Comparison of ENCODE assay signal across 15 mouse cellular contexts in the genomic region with DNA sequence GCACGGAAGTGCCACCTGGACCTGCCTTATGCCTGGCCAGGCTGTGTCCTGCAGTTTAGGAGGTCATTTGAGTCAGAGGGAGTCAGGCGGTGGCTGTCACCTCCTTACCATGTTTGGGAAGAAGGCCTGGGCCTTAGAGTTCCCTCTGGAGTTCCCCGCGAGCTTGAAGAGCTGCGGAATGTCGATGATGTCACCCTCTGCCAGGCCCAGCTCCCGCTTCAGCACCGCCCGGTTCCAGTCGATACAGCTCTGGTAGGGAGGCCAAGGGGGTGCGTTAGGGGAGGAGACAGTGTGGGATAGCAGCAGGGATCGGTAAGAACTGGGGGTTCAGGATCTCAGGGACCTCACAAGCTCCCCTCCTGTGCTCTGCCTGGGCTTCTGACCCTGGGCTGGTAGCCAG. TPM values are rescaled to one million over a fixed set of nuclear protein-coding genes. Genes with fewer than 3 reads are reported as not detected.
DNase-seq lines count a peak whose midpoint lies in the region; ATAC-seq and TF ChIP-seq lines count a peak whose summit lies in the region.
"Had no signal": no experiment of that assay in that cellular context is flagged by ENCODE, and none has a peak within 500 bp of the region (broad histone marks: within the 10 kb centered on the region; RNA-seq: fewer than 3 reads in every experiment).

No protein-coding gene starts in this region.

- 0 out of 2 replicates have a peak overlapping the region, but pooled peaks have one; percentile 46 for H3K27ac ChIP-seq in lung, embryonic 14.5 days (ENCODE audit: low read depth)
- peak overlapping the region; percentile 84 for H3K27ac ChIP-seq in heart, embryonic 16.5 days (ENCODE audit: low read length)
- H3K27ac ChIP-seq: hindbrain, embryonic 13.5 days had no signal

- H3K79me2 ChIP-seq in myocyte (ENCODE audit: control insufficient read depth, insufficient read depth) = no peaks in the 10 kb centered on the region

- no peaks in the 10 kb centered on the region for H3K27me3 ChIP-seq in lung, embryonic 14.5 days (ENCODE audit: insufficient read depth, low read length)
- H3K27me3 ChIP-seq in heart, embryonic 16.5 days (ENCODE audit: control insufficient read depth, insufficient read depth, low read length) = no peaks in the 10 kb centered on the region
- H3K27me3 ChIP-seq in myocyte (ENCODE audit: control insufficient read depth, insufficient read depth, insufficient read length) = peaks cover 8% of the 10 kb centered on the region

- 0 out of 2 replicates have a peak, but pooled peaks have one; percentile 37 for ATAC-seq in lung, embryonic 14.5 days (ENCODE audit: insufficient read depth)
- peak; percentile 79 for ATAC-seq in heart, embryonic 16.5 days (replicated peaks; ENCODE audit: extremely low read depth, insufficient read depth, low FRiP score)

- 20% methylated on average over 12 of the region's 12 CpGs for WGBS in lung, embryonic 14.5 days
- 7% methylated on average over 12 of the region's 12 CpGs for WGBS in heart, embryonic 16.5 days

- H3ac ChIP-seq in myocyte (ENCODE audit: control insufficient read depth, insufficient read length) = no peak overlapping the region

- H3K9ac ChIP-seq in lung, embryonic 14.5 days = peak overlapping the region; percentile 29; the same call in 1 of the 2 replicates
- peak overlapping the region; percentile 69 for H3K9ac ChIP-seq in heart, embryonic 16.5 days (ENCODE audit: low read length)
- H3K9ac ChIP-seq: hindbrain, embryonic 13.5 days had no signal

- no peak overlapping the region for H3K4me2 ChIP-seq in lung, embryonic 14.5 days
- peak overlapping the region; percentile 45 for H3K4me2 ChIP-seq in heart, embryonic 16.5 days (ENCODE audit: low read depth, low read length)
- peak overlapping the region; percentile 46 for H3K4me2 ChIP-seq in myocyte (ENCODE audit: low read depth)
- H3K4me2 ChIP-seq: hindbrain, embryonic 13.5 days had no signal

- H3K36me3 ChIP-seq in lung, embryonic 14.5 days (ENCODE audit: insufficient read depth) = no peaks in the 10 kb centered on the region
- H3K36me3 ChIP-seq in heart, embryonic 16.5 days (ENCODE audit: control insufficient read depth, insufficient read depth) = no peaks in the 10 kb centered on the region
- no peaks in the 10 kb centered on the region for H3K36me3 ChIP-seq in myocyte (ENCODE audit: control insufficient read depth, insufficient read depth)
- H3K36me3 ChIP-seq: hindbrain, embryonic 13.5 days had no signal

- H3K9me3 ChIP-seq in lung, embryonic 14.5 days (ENCODE audit: low read depth, low read length) = no peaks in the 10 kb centered on the region
- H3K9me3 ChIP-seq in heart, embryonic 16.5 days (replicated peaks; ENCODE audit: control insufficient read depth, low read length) = no peaks in the 10 kb centered on the region
- H3K9me3 ChIP-seq: hindbrain, embryonic 13.5 days had no signal

- no peaks in the 10 kb centered on the region for H3K4me1 ChIP-seq in lung, embryonic 14.5 days (ENCODE audit: insufficient read depth)
- peaks cover 15% of the 10 kb centered on the region for H3K4me1 ChIP-seq in heart, embryonic 16.5 days (ENCODE audit: control insufficient read depth, insufficient read depth, low read length)

- no peak for TF ChIP-seq POLR2A in myocyte (IDR thresholded peaks at IDR 0.05; ENCODE audit: insufficient read length, low read depth)

- peak; percentile 27 for DNase-seq in embryo, embryonic 10.5 days (ENCODE audit: low spot score)
- no peak for DNase-seq in embryo, embryonic 11 days
- peak; percentile 66 for DNase-seq in lung, embryonic 14.5 days
- DNase-seq in lung, adult 18-20 months = no peak
- no peak for DNase-seq in ovary, adult 18-20 months (ENCODE audit: low spot score)
- DNase-seq in frontal cortex, postnatal 36 days (ENCODE audit: low spot score in 2 of 2) = no peak
- DNase-seq: adrenal gland, postnatal 10 days; cerebellum, adult 11 months; kidney, postnatal 36 days; left cerebral cortex, postnatal 4 days; spleen, adult 18-20 months; thymus, postnatal 25 days had no signal

- TF ChIP-seq CTCF in lung, embryonic 14.5 days (IDR thresholded peaks at IDR 0.05; ENCODE audit: low read depth) = no peak

- no peak overlapping the region for H3K4me3 ChIP-seq in lung, embryonic 14.5 days (ENCODE audit: low read depth, low read length)
- H3K4me3 ChIP-seq in heart, embryonic 16.5 days (ENCODE audit: low read length) = peak overlapping the region; percentile 7; the same call in 1 of the 2 replicates
- H3K4me3 ChIP-seq in myocyte = no peak overlapping the region
- H3K4me3 ChIP-seq: hindbrain, embryonic 13.5 days had no signal

TF ChIP-seq in myocyte, 11 proteins besides CTCF, POLR2A, EP300 and RAD21:
- TF ChIP-seq REST (IDR thresholded peaks at IDR 0.05; ENCODE audit: insufficient read depth, insufficient read length) (no peak), TCF3 (IDR thresholded peaks at IDR 0.05; ENCODE audit: insufficient read length, low read depth) (no peak), E2F4 (IDR thresholded peaks at IDR 0.05; ENCODE audit: insufficient read depth) (no peak), SRF (IDR thresholded peaks at IDR 0.05; ENCODE audit: control insufficient read depth, insufficient read length, low read depth) (no peak), MAX (IDR thresholded peaks at IDR 0.05; ENCODE audit: low read depth) (no peak), USF1 (IDR thresholded peaks at IDR 0.05; ENCODE audit: low read depth) (no peak), CEBPB (IDR thresholded peaks at IDR 0.05; ENCODE audit: insufficient read depth, poor library complexity, severe bottlenecking) (no peak), MYOD1 (IDR thresholded peaks at IDR 0.05; ENCODE audit: control insufficient read depth in 1 of 3, insufficient read length in 2 of 3, low read depth in 2 of 3) (no peak), TCF12 (IDR thresholded peaks at IDR 0.05; ENCODE audit: insufficient read depth, poor library complexity, severe bottlenecking) (no peak), POLR2AphosphoS2 (IDR thresholded peaks at IDR 0.05; ENCODE audit: insufficient read length, low read depth) (no peak), MYOG (IDR thresholded peaks at IDR 0.05; ENCODE audit: control insufficient read depth in 1 of 3, insufficient read depth in 1 of 3, insufficient read length in 2 of 3, low read depth in 2 of 3) (no peak)
TF ChIP-seq in myocyte: peak in this region for 0.

RNA-seq across cellular contexts. Expression of gene Padi6, which starts 5.5 kb away (rescaled TPM):
- not detected in 2 replicates for polyA plus RNA-seq in lung, embryonic 14.5 days (2014; fragmentation: Nextera tagmentation; extraction: Ambion mirVana)
- 0.27 and 0.35 TPM in 2 replicates for polyA plus RNA-seq in heart, embryonic 16.5 days (2015; fragmentation: Nextera tagmentation; extraction: Ambion mirVana)
- 0.20 TPM for polyA plus RNA-seq in myocyte (2012; fragmentation: generic; extraction: Trizol)
- polyA plus RNA-seq: hindbrain, embryonic 13.5 days had no signal

RNA-seq across cellular contexts. Expression of gene Padi4, which starts 26.1 kb away (rescaled TPM):
- 1.8 and 2.1 TPM in 2 replicates for polyA plus RNA-seq in lung, embryonic 14.5 days (2014; fragmentation: Nextera tagmentation; extraction: Ambion mirVana)
- polyA plus RNA-seq in heart, embryonic 16.5 days (2015; fragmentation: Nextera tagmentation; extraction: Ambion mirVana) = 2.6 and 3.0 TPM in 2 replicates
- polyA plus RNA-seq in myocyte (2012; fragmentation: generic; extraction: Trizol) = 1.4 TPM

RNA-seq across cellular contexts. Expression of gene Rcc2, which starts 47.6 kb away (rescaled TPM):
- 54.9 and 62.8 TPM in 2 replicates for polyA plus RNA-seq in lung, embryonic 14.5 days (2014; fragmentation: Nextera tagmentation; extraction: Ambion mirVana)
- polyA plus RNA-seq in heart, embryonic 16.5 days (2015; fragmentation: Nextera tagmentation; extraction: Ambion mirVana) = 8.6 and 9.4 TPM in 2 replicates
- 167 TPM for polyA plus RNA-seq in myocyte (2012; fragmentation: generic; extraction: Trizol)

Comparison
In these comparisons a context has a peak if more than half of its experiments do, and no peak if none do; other contexts are left out.
1. DNase-seq: peak in embryo, embryonic 10.5 days (single experiment) and lung, embryonic 14.5 days (single experiment); none in embryo, embryonic 11 days (single experiment), lung, adult 18-20 months (0 of 2), ovary, adult 18-20 months (single experiment) and frontal cortex, postnatal 36 days (0 of 2).